Mouse (Mus musculus) heart, postnatal 0 days (tissue): ENCODE results near the gene Wdr4. TPM values are rescaled to one million over a fixed set of nuclear protein-coding genes. Genes with fewer than 3 reads are reported as not detected.
A peak's percentile ranks its signal among the peaks of the same experiment; 100 is the strongest.

Experiments
- ATAC-seq: fragments of 200-750 bp; cut with Nextera tagmentation; 2 replicates; pipeline ENCODE4 v1.8.0; 2017; ENCODE audit warnings: low read depth, moderate number of reproducible peaks, moderate library complexity; ENCODE audit not compliant: insufficient read depth
- DNase-seq: peaks from one replicate; pipeline ENCODE4 v3.0.0-alpha.2; 2016; ENCODE audit warnings: low spot score
- H3K27ac ChIP-seq: fragments of 300-500 bp; sonication (generic); 2 replicates; pipeline ENCODE4 v1.5.1; 2014; ENCODE audit warnings: low read depth, mild to moderate bottlenecking
- H3K27me3 ChIP-seq: fragments of 300-500 bp; sonication (generic); 2 replicates; pipeline ENCODE4 v1.6.1; 2014; ENCODE audit warnings: low read length, mixed read lengths; ENCODE audit not compliant: control insufficient read depth, insufficient read depth
- H3K36me3 ChIP-seq: fragments of 300-500 bp; sonication (generic); replicated peaks from 2 replicates; pipeline ENCODE4 v1.6.1; 2014; ENCODE audit warnings: low read length, mixed read lengths; ENCODE audit not compliant: control insufficient read depth, insufficient read depth
- H3K4me1 ChIP-seq: fragments of 300-500 bp; sonication (generic); 2 replicates; pipeline ENCODE4 v1.6.1; 2014; ENCODE audit warnings: antibody characterized with exemption; ENCODE audit not compliant: control insufficient read depth, insufficient read depth
- H3K4me2 ChIP-seq: fragments of 300-500 bp; sonication (generic); 2 replicates; pipeline ENCODE4 v1.6.1; 2014; ENCODE audit warnings: low read depth, mild to moderate bottlenecking, low read length, moderate library complexity
- H3K4me3 ChIP-seq: fragments of 300-500 bp; sonication (generic); 2 replicates; pipeline ENCODE4 v1.5.1; 2014; ENCODE audit warnings: low read depth, low read length
- H3K9ac ChIP-seq: fragments of 300-500 bp; sonication (generic); replicated peaks from 2 replicates; pipeline ENCODE4 v1.6.1; 2014; ENCODE audit warnings: low read depth, low read length, mixed read lengths
- H3K9me3 ChIP-seq: fragments of 300-500 bp; sonication (generic); replicated peaks from 2 replicates; pipeline ENCODE4 v1.6.1; 2016; ENCODE audit warnings: low read length; ENCODE audit not compliant: control insufficient read depth
- CTCF ChIP-seq: IDR thresholded peaks from 2 replicates; pipeline ENCODE4 v1.5.1; 2016; ENCODE audit warnings: antibody characterized with exemption, control low read depth, low read depth
- EP300 ChIP-seq: IDR thresholded peaks from 2 replicates; pipeline ENCODE4 v1.6.1; 2016; ENCODE audit warnings: antibody characterized with exemption, low read depth
- WGBS: fragments of 180-500 bp; shearing (Covaris S2); extraction: QIAGEN DNeasy Blood & Tissue Kit; methylation state at CpG from one replicate; pipeline ENCODE4 v1.1.7; 2014; 5-methylcytosine and 5-hydroxymethylcytosine counted together
- polyA plus RNA-seq: library from polyadenylated mRNA; unstranded; fragments of >200 nt; fragmentation: Nextera tagmentation; extraction: Ambion mirVana; gene quantifications from 2 replicates; pipeline ENCODE4 v1.2.1, GENCODE M21; 2015
- total RNA-seq: library from RNA; depleted of rRNA; stranded (reverse); fragments of >200 nt; gene quantifications from 2 replicates; pipeline ENCODE4 v1.2.3, GENCODE M21; 2014; ENCODE audit warnings: low replicate concordance

Gene Wdr4
- total and polyA plus RNA-seq, 2 experiments from 2014 or later: 10.4 to 30.8 TPM

- Histone ChIP-seq H3K4me3 (no peak overlapping the region), H3K9ac (no peak overlapping the region), H3K9me3 (no peaks in the 10 kb centered on the region), H3K4me1 (peaks cover 13% of the 10 kb centered on the region), H3K27ac (no peak overlapping the region), H3K36me3 (peaks cover 73% of the 10 kb centered on the region), H3K4me2 (no peak overlapping the region), H3K27me3 (no peaks in the 10 kb centered on the region)
- ATAC-seq: no peak
- no peak for DNase-seq
- TF ChIP-seq EP300 (no peak), CTCF (no peak)
- 100% methylated on average over 3 of the region's 3 CpGs for WGBS
Measured at GRCm38 (mm10) chr17:31525816-31526215, 6.0 kb upstream of the Wdr4 start.

DNA sequence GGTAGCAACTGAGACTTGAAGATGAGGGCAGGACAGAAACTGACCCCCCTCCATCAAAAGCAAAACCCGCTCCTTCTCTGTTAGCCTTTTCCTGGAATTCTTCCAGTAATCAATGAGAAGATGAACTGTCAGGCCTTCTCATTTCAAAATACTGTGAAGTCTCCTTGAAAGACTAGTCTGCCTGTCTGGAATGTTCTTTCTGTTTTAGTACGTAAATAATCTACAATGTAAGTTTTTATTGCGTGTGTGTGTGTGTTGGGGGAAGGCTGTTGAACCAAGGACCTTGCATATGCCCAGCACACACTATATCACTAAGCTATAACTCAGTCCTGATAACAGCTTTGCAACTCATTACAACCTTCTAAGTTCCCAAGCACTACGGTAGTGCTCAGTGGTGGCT lies 5.3 kb upstream of the Wdr4 start:
- DNase-seq (no peak), ATAC-seq (no peak)
- no peak overlapping the region for H3K4me3 ChIP-seq
- no peak overlapping the region for H3K9ac ChIP-seq
- WGBS: 89% methylated on average over 4 of the region's 4 CpGs
- peaks cover 66% of the 10 kb centered on the region for H3K36me3 ChIP-seq
- H3K4me1 ChIP-seq: peaks cover 15% of the 10 kb centered on the region
- no peaks in the 10 kb centered on the region for H3K9me3 ChIP-seq
- no peak overlapping the region for H3K4me2 ChIP-seq
- H3K27ac ChIP-seq: no peak overlapping the region
- no peak for TF ChIP-seq EP300
- TF ChIP-seq CTCF: no peak
- no peaks in the 10 kb centered on the region for H3K27me3 ChIP-seq

DNA sequence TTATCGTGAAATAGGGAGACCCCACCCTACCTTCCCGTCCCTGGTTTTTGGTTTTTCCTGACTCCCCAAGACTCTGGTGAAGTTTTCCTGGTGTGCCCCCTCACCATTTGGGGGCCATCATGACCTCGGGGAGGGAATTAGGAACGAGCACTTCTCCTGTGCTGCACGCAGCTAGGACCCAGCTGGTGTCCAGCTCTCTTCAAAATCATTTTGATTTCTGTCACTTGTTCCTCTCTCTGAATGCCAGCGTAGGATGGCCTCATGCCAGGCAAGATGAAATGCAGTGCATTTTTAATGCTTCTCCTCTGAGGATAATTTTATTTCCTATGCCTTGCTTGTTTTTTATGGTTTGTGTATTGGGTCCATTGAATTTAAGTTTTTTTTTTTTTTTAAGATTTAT lies 2.2 kb upstream of the Wdr4 start:
- H3K4me3 ChIP-seq: no peak overlapping the region
- H3K9ac ChIP-seq: no peak overlapping the region
- no peaks in the 10 kb centered on the region for H3K9me3 ChIP-seq
- WGBS: 83% methylated on average over 6 of the region's 6 CpGs
- DNase-seq (no peak), ATAC-seq (no peak)
- TF ChIP-seq EP300 (no peak), CTCF (no peak)
- peaks cover 38% of the 10 kb centered on the region for H3K36me3 ChIP-seq
- no peaks in the 10 kb centered on the region for H3K27me3 ChIP-seq
- 0 out of 2 replicates have a peak overlapping the region, but pooled peaks have one; percentile 4 for H3K27ac ChIP-seq
- no peak overlapping the region for H3K4me2 ChIP-seq
- peaks cover 18% of the 10 kb centered on the region for H3K4me1 ChIP-seq

DNA sequence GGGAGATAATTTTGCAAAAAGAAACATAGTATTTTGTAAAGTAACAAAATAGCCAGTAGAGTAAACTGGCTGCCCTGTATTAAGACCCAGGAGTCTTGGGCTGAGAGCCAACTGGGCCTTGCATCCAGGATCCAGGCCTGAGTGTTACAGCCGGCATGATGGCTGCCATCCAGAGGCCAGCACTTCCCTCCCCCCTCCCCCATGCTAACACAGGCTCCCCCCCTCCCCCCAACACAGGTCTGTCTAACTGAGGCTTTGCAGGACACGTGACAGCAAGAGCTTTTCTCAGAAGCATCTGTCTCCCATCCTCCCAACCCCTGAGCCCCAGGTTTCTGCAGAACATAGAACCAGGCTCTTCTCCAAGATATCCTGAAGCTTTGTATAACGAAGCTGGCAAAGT lies 1.1 kb upstream of the Wdr4 start:
- H3K4me1 ChIP-seq: peaks cover 18% of the 10 kb centered on the region
- 16% methylated on average over 3 of the region's 3 CpGs for WGBS
- DNase-seq (peak; percentile 40), ATAC-seq (no peak)
- H3K36me3 ChIP-seq: peaks cover 31% of the 10 kb centered on the region
- H3K27me3 ChIP-seq: no peaks in the 10 kb centered on the region
- peak overlapping the region; percentile 73 for H3K4me2 ChIP-seq
- no peaks in the 10 kb centered on the region for H3K9me3 ChIP-seq
- H3K27ac ChIP-seq: peak overlapping the region; percentile 89
- peak overlapping the region; percentile 72 for H3K9ac ChIP-seq
- 0 out of 2 replicates have a peak, but pooled peaks have one; percentile 8 for TF ChIP-seq EP300
- no peak for TF ChIP-seq CTCF
- H3K4me3 ChIP-seq: peak overlapping the region; percentile 80

DNA sequence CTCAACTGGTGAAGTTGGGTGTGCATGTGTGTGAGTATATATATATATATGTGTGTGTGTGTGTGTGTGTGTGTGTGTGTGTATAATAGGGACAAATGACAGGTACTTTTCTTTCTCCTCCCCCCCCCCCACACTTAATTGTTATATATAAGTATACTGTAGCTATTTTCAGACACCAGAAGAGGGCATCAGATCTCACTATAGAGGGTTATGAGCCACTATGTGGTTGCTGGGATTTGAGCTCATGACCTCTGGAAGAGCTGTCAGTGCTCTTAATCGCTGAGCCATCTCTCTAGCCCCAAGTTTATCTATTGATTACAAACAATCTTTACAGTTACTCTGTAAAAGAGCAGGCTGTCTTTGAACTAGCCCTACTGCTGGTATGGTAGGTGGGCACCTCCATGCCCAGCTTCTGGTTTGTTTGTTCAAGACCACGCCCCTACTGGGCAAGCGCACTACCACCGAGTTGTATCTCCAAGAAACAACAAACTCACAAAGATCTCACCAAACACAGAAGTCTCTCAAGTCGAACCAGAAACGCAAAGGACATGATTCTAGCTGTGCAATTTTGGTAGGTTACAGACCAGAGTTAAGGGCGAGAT lies 335 bp downstream of the Wdr4 start:
- Histone ChIP-seq H3K27me3 (no peaks in the 10 kb centered on the region), H3K4me1 (peaks cover 18% of the 10 kb centered on the region), H3K36me3 (peaks cover 17% of the 10 kb centered on the region), H3K4me2 (peak overlapping the region; percentile 73), H3K9me3 (no peaks in the 10 kb centered on the region), H3K27ac (peak overlapping the region; percentile 69), H3K4me3 (peak overlapping the region; percentile 80), H3K9ac (no peak overlapping the region)
- peak; percentile 33 for ATAC-seq
- DNase-seq: no peak
- WGBS: 1% methylated on average over 7 of the region's 7 CpGs
- no peak for TF ChIP-seq CTCF
- TF ChIP-seq EP300: no peak

GRCm38 (mm10) chr17:31514696-31515095 lies 5.1 kb downstream of the Wdr4 start:
- no peak for ATAC-seq
- no peak for DNase-seq
- WGBS: 58% methylated on average over 1 of the region's 1 CpGs
- TF ChIP-seq CTCF: no peak
- TF ChIP-seq EP300: no peak
- Histone ChIP-seq H3K27me3 (no peaks in the 10 kb centered on the region), H3K4me1 (peaks cover 15% of the 10 kb centered on the region), H3K4me3 (no peak overlapping the region), H3K9ac (no peak overlapping the region), H3K9me3 (no peaks in the 10 kb centered on the region), H3K27ac (no peak overlapping the region), H3K4me2 (no peak overlapping the region), H3K36me3 (no peaks in the 10 kb centered on the region; the same call in 1 of the 2 replicates)
